Mouse (Mus musculus) heart, postnatal 0 days (tissue): Measurements from ENCODE around the gene Nfib.

Experiments
- CTCF ChIP-seq: IDR thresholded peaks from 2 replicates; pipeline ENCODE4 v1.5.1; 2016; ENCODE audit warnings: antibody characterized with exemption, control low read depth, low read depth
- EP300 ChIP-seq: IDR thresholded peaks from 2 replicates; pipeline ENCODE4 v1.6.1; 2016; ENCODE audit warnings: antibody characterized with exemption, low read depth

GRCm38 (mm10) chr4:82540048-82540410 lies 165.5 kb downstream of the Nfib start:
- TF ChIP-seq EP300 (no peak), CTCF (no peak)
